Mouse (Mus musculus): ENCODE measurements around the gene Rcan1.

DNA sequence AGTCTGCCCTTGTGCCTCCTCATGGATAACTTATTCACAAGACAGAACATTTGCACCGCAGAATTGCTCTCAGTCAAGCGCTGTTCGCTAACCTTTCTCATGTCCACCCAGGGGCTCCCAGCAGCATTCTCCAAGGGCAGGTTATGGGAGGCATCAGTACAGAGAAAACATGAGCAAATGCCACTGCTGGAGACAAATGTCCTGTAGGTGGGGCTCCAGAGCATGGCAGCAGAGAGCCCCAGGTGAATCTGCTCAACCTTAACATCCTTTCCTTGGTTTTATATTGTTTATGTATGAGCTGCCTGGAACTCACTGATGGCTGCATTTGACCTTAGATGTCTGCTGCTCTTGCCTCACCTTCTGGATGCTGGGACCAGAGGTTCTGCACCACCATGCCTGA, 76.9 kb downstream of the Rcan1 start:
- no peak for TF ChIP-seq POLR2A (IDR thresholded peaks at IDR 0.05; ENCODE audit: borderline replicate concordance, insufficient read depth, low read length)
- no peak for TF ChIP-seq CTCF (IDR thresholded peaks at IDR 0.05; ENCODE audit: borderline replicate concordance, insufficient read depth, low read depth, low read length)
